Mouse (Mus musculus) megakaryocyte, embryonic 14.5 days (primary cell): ENCODE measurements around the gene Psen1.

ENCODE experiments used
- FLI1 ChIP-seq: IDR thresholded peaks from 2 replicates; pipeline ENCODE4 v1.6.1; 2012; ENCODE audit warnings: low read length, inconsistent platforms, mixed read lengths
- GATA1 ChIP-seq: IDR thresholded peaks from 3 replicates; pipeline ENCODE4 v1.6.1; 2012; ENCODE audit warnings: mixed read lengths, low read length, inconsistent platforms, borderline replicate concordance

DNA sequence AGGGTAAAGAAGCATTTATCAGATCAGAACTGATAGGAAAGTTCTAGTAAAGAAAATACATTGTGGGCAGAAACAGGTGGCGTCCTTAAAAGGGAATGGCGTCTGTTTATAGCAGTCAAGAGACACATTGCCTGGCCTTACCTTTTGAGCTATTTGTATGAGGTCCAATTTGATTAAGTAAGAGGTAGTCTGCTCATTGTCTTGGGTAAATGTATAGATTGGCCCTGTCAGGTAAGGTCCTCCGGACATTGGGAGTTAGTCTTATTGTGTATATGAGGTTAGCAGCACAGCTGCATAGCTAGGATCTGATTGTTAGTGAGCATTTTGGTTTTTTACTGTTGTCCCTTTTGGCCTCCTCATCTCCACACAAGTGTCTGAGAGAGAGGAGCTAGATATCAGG lies 6.7 kb downstream of the Psen1 start:
- no peak for TF ChIP-seq GATA1
- TF ChIP-seq FLI1: no peak
